Mouse (Mus musculus) liver, embryonic 14.5 days (tissue): ENCODE data around the gene Dcbld1. TPM values are rescaled to one million over a fixed set of nuclear protein-coding genes. Genes with fewer than 3 reads are reported as not detected.
A peak's percentile ranks its signal among the peaks of the same experiment; 100 is the strongest.

Experiments
- ATAC-seq: fragments of 200-750 bp; cut with Nextera tagmentation; 2 replicates; pipeline ENCODE4 v1.8.0; 2017; ENCODE audit warnings: moderate number of reproducible peaks, mild to moderate bottlenecking, moderate library complexity; ENCODE audit not compliant: insufficient read depth
- DNase-seq, 3 experiments: peaks; one replicate each; pipeline ENCODE4 v3.0.0-alpha.2; 2012 to 2013; ENCODE audit warnings: low read depth in 3 of 3, low spot score in 3 of 3
- H3K27ac ChIP-seq: fragments of 300-500 bp; sonication (generic); 2 replicates; pipeline ENCODE4 v1.5.1; 2014; ENCODE audit warnings: moderate library complexity, mild to moderate bottlenecking, control low read depth, inconsistent platforms
- H3K27me3 ChIP-seq: fragments of 300-500 bp; sonication (generic); 2 replicates; pipeline ENCODE4 v1.6.1; 2014; ENCODE audit warnings: mild to moderate bottlenecking, low read length, moderate library complexity; ENCODE audit not compliant: control insufficient read depth, insufficient read depth
- H3K36me3 ChIP-seq: fragments of 300-500 bp; sonication (generic); replicated peaks from 2 replicates; pipeline ENCODE4 v1.6.1; 2014; ENCODE audit warnings: low read depth; ENCODE audit not compliant: control insufficient read depth, insufficient read depth
- H3K4me1 ChIP-seq, 2 experiments: fragments of 200-500 bp in 1 of 2; fragments of 300-500 bp in 1 of 2; sonication (generic) in 1 of 2; replicated peaks; 2 replicates each; pipeline ENCODE4 v1.6.1; 2012 to 2014; ENCODE audit warnings: antibody characterized with exemption in 1 of 2, inconsistent platforms in 1 of 2, low read length in 1 of 2; ENCODE audit not compliant: control insufficient read depth in 2 of 2, insufficient read depth in 2 of 2
- H3K4me2 ChIP-seq: fragments of 300-500 bp; sonication (generic); 2 replicates; pipeline ENCODE4 v1.6.1; 2014; ENCODE audit warnings: low read depth, mild to moderate bottlenecking, control low read depth, moderate library complexity
- H3K4me3 ChIP-seq, 2 experiments: fragments of 200-500 bp in 1 of 2; fragments of 300-500 bp in 1 of 2; sonication (generic) in 1 of 2; 2 replicates each; pipeline ENCODE4 v1.5.1; 2012 to 2014; ENCODE audit warnings: low read depth in 2 of 2, low read length in 2 of 2, mild to moderate bottlenecking in 2 of 2, control low read depth in 1 of 2, inconsistent platforms in 1 of 2, moderate library complexity in 1 of 2; ENCODE audit not compliant: insufficient read depth in 1 of 2
- H3K9ac ChIP-seq: fragments of 300-500 bp; sonication (generic); replicated peaks from 2 replicates; pipeline ENCODE4 v1.6.1; 2014; ENCODE audit warnings: mild to moderate bottlenecking, control low read depth, moderate library complexity
- H3K9me3 ChIP-seq: fragments of 300-500 bp; sonication (generic); 2 replicates; pipeline ENCODE4 v1.6.1; 2016; ENCODE audit warnings: low read length, mixed read lengths; ENCODE audit not compliant: control insufficient read depth
- CTCF ChIP-seq: IDR thresholded peaks from 2 replicates; pipeline ENCODE4 v1.5.1; 2016; ENCODE audit warnings: antibody characterized with exemption, low read depth, control low read depth
- EP300 ChIP-seq: IDR thresholded peaks from 2 replicates; pipeline ENCODE4 v1.6.1; 2016; ENCODE audit warnings: antibody characterized with exemption, low read depth
- WGBS: fragments of 180-500 bp; shearing (Covaris S2); extraction: QIAGEN DNeasy Blood & Tissue Kit; methylation state at CpG from one replicate; pipeline ENCODE4 v1.1.7; 2014; ENCODE audit not compliant: insufficient replicate concordance; 5-methylcytosine and 5-hydroxymethylcytosine counted together
- polyA plus RNA-seq, 2 experiments: library from polyadenylated mRNA; depleted of rRNA in 1 of 2; stranded (reverse) in 1 of 2; unstranded in 1 of 2; fragments of >200 nt; fragmentation: Nextera tagmentation in 1 of 2; extraction: Ambion mirVana in 1 of 2; gene quantifications; 2 replicates each; pipeline versions ENCODE4 v1.2.1 to v1.2.3; 2012 to 2014

The Dcbld1 gene
- polyA plus RNA-seq, 2 experiments: 1.9 to 2.9 TPM

DNA sequence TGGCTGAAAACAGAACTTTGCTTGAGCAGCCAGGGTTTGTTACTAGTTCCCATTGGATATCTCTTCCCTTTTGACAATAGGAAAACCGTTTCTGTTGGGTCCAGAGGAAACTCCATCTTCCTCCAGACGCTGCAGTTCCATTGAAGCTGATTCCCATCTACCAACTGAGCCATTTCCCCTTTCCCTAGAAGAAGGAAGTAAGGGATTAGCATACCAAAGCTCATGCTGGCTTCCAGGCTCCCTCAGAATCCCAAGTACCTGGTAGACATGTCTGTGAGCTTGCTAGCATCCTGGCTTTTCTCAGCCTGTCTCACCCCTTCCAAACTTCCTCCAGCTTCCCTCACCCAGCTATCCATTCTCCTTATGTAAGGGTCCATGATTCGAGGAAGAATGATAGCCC is 45.4 kb downstream of the Dcbld1 start:
- Histone ChIP-seq H3K9ac (no peak overlapping the region), H3K27me3 (no peaks in the 10 kb centered on the region), H3K27ac (no peak overlapping the region), H3K36me3 (no peaks in the 10 kb centered on the region), H3K9me3 (no peaks in the 10 kb centered on the region), H3K4me1 (no peaks in the 10 kb centered on the region), H3K4me3 (no peak overlapping the region), H3K4me2 (no peak overlapping the region)
- no peak for DNase-seq
- ATAC-seq: no peak
- 39% methylated on average over 3 of the region's 3 CpGs for WGBS
- TF ChIP-seq CTCF (no peak), EP300 (no peak)

DNA sequence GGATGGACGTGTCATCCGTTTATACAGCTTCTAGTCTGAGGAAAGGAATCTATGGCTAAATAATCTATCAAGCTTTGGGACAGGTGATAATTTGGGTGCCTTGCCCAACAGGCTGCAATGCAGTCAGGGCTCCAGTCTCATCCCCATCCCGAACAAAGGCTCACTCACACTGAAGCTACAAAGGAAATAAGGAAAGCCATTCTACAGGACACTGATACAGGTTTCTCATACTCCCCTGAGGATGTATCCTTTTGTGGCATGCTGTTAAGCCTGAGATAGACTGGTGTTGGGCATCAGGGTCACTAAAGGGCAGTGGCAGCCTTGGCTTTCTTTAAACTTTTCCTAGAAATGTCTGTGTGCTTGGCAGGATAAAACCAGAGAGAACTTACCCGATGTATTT is 46.5 kb downstream of the Dcbld1 start:
- no peak overlapping the region for H3K27ac ChIP-seq
- 65% methylated on average over 4 of the region's 4 CpGs for WGBS
- ATAC-seq: no peak
- no peak overlapping the region for H3K4me2 ChIP-seq
- H3K27me3 ChIP-seq: no peaks in the 10 kb centered on the region
- H3K9me3 ChIP-seq: no peaks in the 10 kb centered on the region
- H3K4me1 ChIP-seq: no peaks in the 10 kb centered on the region
- DNase-seq: no peak
- H3K4me3 ChIP-seq: no peak overlapping the region
- no peak for TF ChIP-seq EP300
- no peak for TF ChIP-seq CTCF
- H3K36me3 ChIP-seq: no peaks in the 10 kb centered on the region
- H3K9ac ChIP-seq: no peak overlapping the region

DNA sequence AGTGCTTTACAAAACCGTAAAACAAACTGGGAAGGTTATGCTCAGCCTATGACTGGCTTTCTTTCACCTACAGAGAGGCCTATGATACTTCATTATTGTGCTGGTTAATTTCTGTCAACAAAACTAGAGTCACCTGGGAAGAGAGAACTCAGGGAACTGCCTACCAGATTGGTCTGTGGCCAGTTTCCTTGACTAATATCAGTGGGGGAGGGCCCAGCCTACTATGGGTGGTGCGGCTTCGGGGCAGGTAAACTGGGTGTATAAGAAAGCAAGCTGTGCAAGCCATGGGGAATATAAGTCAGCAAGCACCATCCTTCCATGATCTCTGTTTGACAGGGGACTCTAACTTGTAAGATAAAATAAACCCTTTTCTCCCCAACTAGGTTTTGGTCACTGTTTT is 47.2 kb downstream of the Dcbld1 start:
- 84% methylated on average over 3 of the region's 3 CpGs for WGBS
- no peak overlapping the region for H3K27ac ChIP-seq
- no peak for TF ChIP-seq EP300
- no peak for TF ChIP-seq CTCF
- no peak overlapping the region for H3K9ac ChIP-seq
- no peaks in the 10 kb centered on the region for H3K36me3 ChIP-seq
- DNase-seq (no peak), ATAC-seq (no peak)
- H3K4me2 ChIP-seq: no peak overlapping the region
- H3K4me3 ChIP-seq: no peak overlapping the region
- H3K9me3 ChIP-seq: no peaks in the 10 kb centered on the region
- no peaks in the 10 kb centered on the region for H3K4me1 ChIP-seq
- H3K27me3 ChIP-seq: no peaks in the 10 kb centered on the region

DNA sequence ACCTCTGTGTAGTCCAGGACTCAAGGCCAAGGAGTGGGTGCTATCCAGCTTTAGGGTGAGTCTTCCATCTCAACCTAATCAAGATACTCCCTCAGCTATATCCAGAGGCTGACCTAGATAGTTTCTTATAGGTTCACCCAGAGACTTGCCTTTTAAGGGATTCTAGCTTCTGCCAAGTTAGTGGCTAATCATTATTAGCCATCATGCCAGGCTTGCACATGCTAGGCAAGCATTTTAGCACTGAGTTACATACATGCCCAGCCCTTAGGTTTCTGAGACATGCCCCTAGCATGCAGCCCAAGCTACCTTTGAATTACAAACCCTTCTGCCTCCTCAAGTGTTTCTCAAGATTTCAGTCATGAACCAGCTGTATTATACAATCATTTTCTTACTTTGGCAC is 47.9 kb downstream of the Dcbld1 start:
- no peak overlapping the region for H3K9ac ChIP-seq
- no peak overlapping the region for H3K4me3 ChIP-seq
- H3K4me1 ChIP-seq: no peaks in the 10 kb centered on the region
- no peaks in the 10 kb centered on the region for H3K27me3 ChIP-seq
- TF ChIP-seq EP300: no peak
- TF ChIP-seq CTCF: no peak
- H3K27ac ChIP-seq: no peak overlapping the region
- DNase-seq: no peak
- no peaks in the 10 kb centered on the region for H3K9me3 ChIP-seq
- no peak for ATAC-seq
- no peak overlapping the region for H3K4me2 ChIP-seq
- no peaks in the 10 kb centered on the region for H3K36me3 ChIP-seq

DNA sequence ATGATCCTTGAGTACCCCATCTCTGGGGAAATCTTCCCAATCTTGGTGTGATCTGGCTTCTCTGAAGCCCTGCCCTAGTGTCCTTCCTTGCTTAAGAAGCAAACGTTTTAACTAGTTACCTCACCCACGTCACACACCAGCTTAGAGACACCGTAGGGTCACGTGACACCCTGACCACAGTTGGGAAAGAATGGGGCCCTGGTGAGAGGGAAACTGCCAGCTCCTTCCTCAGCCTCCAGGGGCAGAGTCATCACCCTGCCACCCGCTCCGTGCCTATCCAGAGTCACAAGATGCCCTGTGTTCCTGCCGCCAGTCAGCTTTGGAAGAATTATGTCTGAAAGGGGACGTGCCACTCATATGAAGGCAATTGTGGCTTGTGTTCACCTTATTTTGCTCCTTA is 51.2 kb downstream of the Dcbld1 start:
- Histone ChIP-seq H3K36me3 (no peaks in the 10 kb centered on the region), H3K9ac (no peak overlapping the region), H3K27ac (no peak overlapping the region), H3K4me1 (no peaks in the 10 kb centered on the region), H3K27me3 (no peaks in the 10 kb centered on the region), H3K4me2 (no peak overlapping the region), H3K9me3 (no peaks in the 10 kb centered on the region), H3K4me3 (no peak overlapping the region)
- no peak; the same call in 1 of the 2 replicates for ATAC-seq
- DNase-seq: peak in 1 of 3 experiments; percentile 27
- WGBS: 26% methylated on average over 8 of the region's 8 CpGs
- TF ChIP-seq EP300 (no peak), CTCF (peak; percentile 30; the same call in 1 of the 2 replicates)
